13 mouse cellular contexts compared by ENCODE assay signal in the genomic region with DNA sequence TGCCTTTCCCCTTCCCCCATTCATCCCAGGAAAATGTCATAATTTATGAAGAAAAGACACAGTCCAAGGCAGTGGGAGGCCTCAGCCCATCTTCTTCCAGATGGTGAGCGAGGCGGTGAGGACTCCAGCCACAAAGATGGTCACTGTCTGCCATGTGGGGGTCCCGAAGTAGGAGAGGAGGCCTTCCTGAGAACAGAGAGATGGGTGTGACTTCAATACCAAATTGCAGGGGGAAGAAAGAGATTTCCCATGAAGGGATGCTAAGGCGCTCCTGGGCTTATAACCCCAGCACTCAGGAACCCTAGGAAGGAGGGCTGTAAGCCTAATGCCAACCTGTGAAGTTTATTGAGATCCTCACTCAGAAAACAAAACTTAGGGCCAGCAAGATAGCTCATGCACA. TPM values are rescaled to one million over a fixed set of nuclear protein-coding genes. Genes with fewer than 3 reads are reported as not detected.
A peak's percentile ranks its signal among the peaks of the same experiment; 100 is the strongest.
DNase-seq lines count a peak whose midpoint lies in the region; ATAC-seq and TF ChIP-seq lines count a peak whose summit lies in the region.
"Had no signal": no experiment of that assay in that cellular context is flagged by ENCODE, and none has a peak within 500 bp of the region (broad histone marks: within the 10 kb centered on the region; RNA-seq: fewer than 3 reads in every experiment).

No protein-coding gene starts in this region.

- H3K27ac ChIP-seq in forebrain, embryonic 11.5 days (ENCODE audit: low read depth, low read length): 0 out of 2 replicates have a peak overlapping the region, but pooled peaks have one; percentile 31
- no peak overlapping the region for H3K27ac ChIP-seq in forebrain, embryonic 16.5 days (ENCODE audit: low read length)
- H3K27ac ChIP-seq in liver, adult 2 months (replicated peaks; ENCODE audit: insufficient read depth, low read depth, low read length): peak overlapping the region; percentile 74
- H3K27ac ChIP-seq in embryonic facial prominence, embryonic 14.5 days (replicated peaks; ENCODE audit: low read depth, low read length): peak overlapping the region; percentile 63
- H3K27ac ChIP-seq in liver, embryonic 16.5 days (ENCODE audit: low read length): peak overlapping the region; percentile 99
- H3K27ac ChIP-seq in lung, postnatal 0 days (ENCODE audit: low read length): no peak overlapping the region

- no peaks in the 10 kb centered on the region for H3K9me3 ChIP-seq in forebrain, embryonic 11.5 days (ENCODE audit: control insufficient read depth, low read length)
- H3K9me3 ChIP-seq in forebrain, embryonic 16.5 days (ENCODE audit: control insufficient read depth, low read length): no peaks in the 10 kb centered on the region
- H3K9me3 ChIP-seq in embryonic facial prominence, embryonic 14.5 days (ENCODE audit: control insufficient read depth, low read length): no peaks in the 10 kb centered on the region
- no peaks in the 10 kb centered on the region for H3K9me3 ChIP-seq in liver, embryonic 16.5 days (replicated peaks; ENCODE audit: control insufficient read depth, low read length)
- H3K9me3 ChIP-seq in lung, postnatal 0 days (ENCODE audit: low read length): no peaks in the 10 kb centered on the region

- H3K9ac ChIP-seq in forebrain, embryonic 11.5 days (ENCODE audit: low read length): no peak overlapping the region
- H3K9ac ChIP-seq in forebrain, embryonic 16.5 days (replicated peaks; ENCODE audit: low read depth, low read length): no peak overlapping the region
- no peak overlapping the region for H3K9ac ChIP-seq in liver, adult 2 months (ENCODE audit: low read depth, low read length)
- no peak overlapping the region for H3K9ac ChIP-seq in embryonic facial prominence, embryonic 14.5 days (ENCODE audit: low read depth, low read length)
- H3K9ac ChIP-seq in liver, embryonic 16.5 days (ENCODE audit: low read depth, low read length): peak overlapping the region; percentile 52; the same call in 1 of the 2 replicates
- H3K9ac ChIP-seq in lung, postnatal 0 days (replicated peaks; ENCODE audit: low read depth): no peak overlapping the region

- peaks cover 15% of the 10 kb centered on the region for H3K4me1 ChIP-seq in forebrain, embryonic 11.5 days (replicated peaks; ENCODE audit: control insufficient read depth, insufficient read depth, low read length)
- peaks cover 41% of the 10 kb centered on the region for H3K4me1 ChIP-seq in forebrain, embryonic 16.5 days (replicated peaks; ENCODE audit: control insufficient read depth, insufficient read depth, low read length)
- H3K4me1 ChIP-seq in liver, adult 2 months (ENCODE audit: control insufficient read depth, insufficient read depth, low read length): peaks cover 23% of the 10 kb centered on the region
- H3K4me1 ChIP-seq in embryonic facial prominence, embryonic 14.5 days (ENCODE audit: control insufficient read depth, insufficient read depth, low read length): peaks cover 31% of the 10 kb centered on the region
- peaks cover 54% of the 10 kb centered on the region for H3K4me1 ChIP-seq in liver, embryonic 16.5 days (ENCODE audit: control insufficient read depth, low read depth, low read length)
- peaks cover 31% of the 10 kb centered on the region; the same call in 1 of the 2 replicates for H3K4me1 ChIP-seq in lung, postnatal 0 days (ENCODE audit: insufficient read depth, low read depth, low read length)

- no peaks in the 10 kb centered on the region for H3K27me3 ChIP-seq in forebrain, embryonic 11.5 days (ENCODE audit: control insufficient read depth, insufficient read depth, low read length)
- no peaks in the 10 kb centered on the region for H3K27me3 ChIP-seq in forebrain, embryonic 16.5 days (replicated peaks; ENCODE audit: control insufficient read depth, insufficient read depth, low read length)
- no peaks in the 10 kb centered on the region for H3K27me3 ChIP-seq in liver, adult 2 months (ENCODE audit: control insufficient read depth, insufficient read depth, low read length)
- H3K27me3 ChIP-seq in embryonic facial prominence, embryonic 14.5 days (replicated peaks; ENCODE audit: control insufficient read depth, insufficient read depth, low read length): no peaks in the 10 kb centered on the region
- H3K27me3 ChIP-seq in liver, embryonic 16.5 days (ENCODE audit: control insufficient read depth, insufficient read depth, low read depth, low read length): no peaks in the 10 kb centered on the region
- no peaks in the 10 kb centered on the region for H3K27me3 ChIP-seq in lung, postnatal 0 days (replicated peaks; ENCODE audit: insufficient read depth, low read length)

- WGBS in forebrain, embryonic 11.5 days: 91% methylated on average over 4 of the region's 4 CpGs
- 95% methylated on average over 4 of the region's 4 CpGs for WGBS in forebrain, embryonic 16.5 days
- WGBS in liver, adult 2 months: 84% methylated on average over 4 of the region's 4 CpGs
- 81% methylated on average over 4 of the region's 4 CpGs for WGBS in embryonic facial prominence, embryonic 14.5 days
- WGBS in liver, embryonic 16.5 days (ENCODE audit: insufficient replicate concordance): 88% methylated on average over 4 of the region's 4 CpGs
- WGBS in lung, postnatal 0 days: 84% methylated on average over 4 of the region's 4 CpGs

- TF ChIP-seq POLR2A in liver, adult 2 months (IDR thresholded peaks at IDR 0.05; ENCODE audit: extremely low read depth, insufficient read depth, low read length): no peak

- DNase-seq in forebrain, embryonic 11.5 days (ENCODE audit: low spot score): no peak
- no peak for DNase-seq in liver, adult 2 months (ENCODE audit: extremely low read depth, low read depth, low spot score)
- DNase-seq in liver: no peak
- DNase-seq in embryonic facial prominence, embryonic 14.5 days (ENCODE audit: low spot score): no peak
- DNase-seq in lung, postnatal 0 days (ENCODE audit: low spot score): no peak
- no peak for DNase-seq in left cerebral cortex, postnatal 36 days (ENCODE audit: low spot score in 2 of 2)
- DNase-seq: cerebellum, adult 11-12 months had no signal

- H3K79me2 ChIP-seq in liver, adult 2 months (ENCODE audit: control insufficient read depth, insufficient read depth, low read length): peaks cover 23% of the 10 kb centered on the region

- H3K4me3 ChIP-seq in forebrain, embryonic 11.5 days (ENCODE audit: low read depth, low read length): no peak overlapping the region
- H3K4me3 ChIP-seq in forebrain, embryonic 16.5 days (replicated peaks; ENCODE audit: low read length): no peak overlapping the region
- no peak overlapping the region for H3K4me3 ChIP-seq in liver, adult 2 months (ENCODE audit: insufficient read depth, low read depth, low read length)
- H3K4me3 ChIP-seq in embryonic facial prominence, embryonic 14.5 days (ENCODE audit: low read depth, low read length): no peak overlapping the region
- H3K4me3 ChIP-seq in liver, embryonic 16.5 days (ENCODE audit: low read depth, low read length): peak overlapping the region; percentile 35
- H3K4me3 ChIP-seq in lung, postnatal 0 days (ENCODE audit: low read depth, low read length): no peak overlapping the region
- H3K4me3 ChIP-seq: layer of hippocampus, adult 2 months had no signal

- intact Hi-C loops in left cerebral cortex, postnatal 36 days (cut with DNase I): no loop called here

- peaks cover 10% of the 10 kb centered on the region; the same call in 1 of the 2 replicates for H3K36me3 ChIP-seq in forebrain, embryonic 11.5 days (ENCODE audit: control insufficient read depth, insufficient read depth, low read length)
- peaks cover 21% of the 10 kb centered on the region; the same call in 1 of the 2 replicates for H3K36me3 ChIP-seq in forebrain, embryonic 16.5 days (ENCODE audit: control insufficient read depth, insufficient read depth)
- H3K36me3 ChIP-seq in liver, adult 2 months (ENCODE audit: control insufficient read depth, insufficient read depth, low read length): peaks cover 18% of the 10 kb centered on the region
- H3K36me3 ChIP-seq in embryonic facial prominence, embryonic 14.5 days (ENCODE audit: control insufficient read depth, insufficient read depth, low read length): peaks cover 61% of the 10 kb centered on the region
- peaks cover 31% of the 10 kb centered on the region for H3K36me3 ChIP-seq in liver, embryonic 16.5 days (ENCODE audit: control insufficient read depth, insufficient read depth)
- peaks cover 6% of the 10 kb centered on the region; the same call in 1 of the 2 replicates for H3K36me3 ChIP-seq in lung, postnatal 0 days (ENCODE audit: insufficient read depth, low read length)

- TF ChIP-seq CTCF in liver, adult 2 months (IDR thresholded peaks at IDR 0.05; ENCODE audit: low read depth, low read length): no peak
- no peak for TF ChIP-seq CTCF in lung, postnatal 0 days (IDR thresholded peaks at IDR 0.05)

- no peak overlapping the region for H3K4me2 ChIP-seq in forebrain, embryonic 11.5 days (ENCODE audit: low read depth, low read length, severe bottlenecking)
- H3K4me2 ChIP-seq in forebrain, embryonic 16.5 days (ENCODE audit: low read length): no peak overlapping the region
- no peak overlapping the region for H3K4me2 ChIP-seq in embryonic facial prominence, embryonic 14.5 days (ENCODE audit: low read depth, low read length)
- H3K4me2 ChIP-seq in liver, embryonic 16.5 days (ENCODE audit: low read depth, low read length): peak overlapping the region; percentile 79; the same call in 1 of the 2 replicates
- H3K4me2 ChIP-seq in lung, postnatal 0 days (replicated peaks; ENCODE audit: low read depth, low read length): no peak overlapping the region

- no peak for TF ChIP-seq EP300 in lung, postnatal 0 days (IDR thresholded peaks at IDR 0.05)

- ATAC-seq in forebrain, embryonic 11.5 days (replicated peaks; ENCODE audit: low FRiP score): no peak
- no peak for ATAC-seq in forebrain, embryonic 16.5 days
- ATAC-seq in embryonic facial prominence, embryonic 14.5 days (ENCODE audit: low read depth): no peak
- no peak for ATAC-seq in liver, embryonic 16.5 days (ENCODE audit: low read depth)
- ATAC-seq in lung, postnatal 0 days: no peak
- ATAC-seq: activated CD4-positive, CD25-positive, alpha-beta regulatory T cell, adult 4 months had no signal

RNA-seq across cellular contexts. Expression of a gene that starts 2.1 kb away (rescaled TPM):
- polyA plus RNA-seq in forebrain, embryonic 11.5 days (2014; fragmentation: Nextera tagmentation; extraction: Ambion mirVana): 4,947 and 5,145 TPM in 2 replicates
- polyA plus RNA-seq in forebrain, embryonic 16.5 days (2015; fragmentation: Nextera tagmentation; extraction: Ambion mirVana): 5,701 and 5,899 TPM in 2 replicates
- 3,170 and 4,966 TPM in 2 replicates for total RNA-seq in liver, adult 2 months (2014; rRNA removed)
- polyA plus RNA-seq in liver, adult 2 months (2012; rRNA removed): 12,947 and 13,613 TPM in 2 replicates
- polyA plus RNA-seq in embryonic facial prominence, embryonic 14.5 days (2014; fragmentation: Nextera tagmentation; extraction: Ambion mirVana): 4,260 and 4,697 TPM in 2 replicates
- polyA plus RNA-seq in liver, embryonic 16.5 days (2015; fragmentation: Nextera tagmentation; extraction: Ambion mirVana): 6,125 and 6,166 TPM in 2 replicates
- polyA plus RNA-seq in lung, postnatal 0 days (2015; fragmentation: Nextera tagmentation; extraction: Ambion mirVana): 5,808 and 6,026 TPM in 2 replicates
- total RNA-seq in left cerebral cortex, postnatal 36 days (2021): 100 to 1,000 TPM; 198 to 232 TPM

RNA-seq across cellular contexts. Expression of a gene that starts 4.9 kb away (rescaled TPM):
- 192 and 202 TPM in 2 replicates for polyA plus RNA-seq in forebrain, embryonic 11.5 days (2014; fragmentation: Nextera tagmentation; extraction: Ambion mirVana)
- 225 and 257 TPM in 2 replicates for polyA plus RNA-seq in forebrain, embryonic 16.5 days (2015; fragmentation: Nextera tagmentation; extraction: Ambion mirVana)
- 19.5 and 23.8 TPM in 2 replicates for total RNA-seq in liver, adult 2 months (2014; rRNA removed)
- 49.8 and 62.0 TPM in 2 replicates for polyA plus RNA-seq in liver, adult 2 months (2012; rRNA removed)
- 120 and 132 TPM in 2 replicates for polyA plus RNA-seq in embryonic facial prominence, embryonic 14.5 days (2014; fragmentation: Nextera tagmentation; extraction: Ambion mirVana)
- polyA plus RNA-seq in liver, embryonic 16.5 days (2015; fragmentation: Nextera tagmentation; extraction: Ambion mirVana): 63.3 and 63.4 TPM in 2 replicates
- polyA plus RNA-seq in lung, postnatal 0 days (2015; fragmentation: Nextera tagmentation; extraction: Ambion mirVana): 144 and 155 TPM in 2 replicates
- total RNA-seq in left cerebral cortex, postnatal 36 days (2021): 10 to 100 TPM; 63.6 to 64.0 TPM

RNA-seq across cellular contexts. Expression of a gene that starts 19.9 kb away (rescaled TPM):
- polyA plus RNA-seq in forebrain, embryonic 11.5 days (2014; fragmentation: Nextera tagmentation; extraction: Ambion mirVana): 0.13 and 0.29 TPM in 2 replicates
- 0.12 TPM in 1 of 2 replicates, not detected in the other for polyA plus RNA-seq in forebrain, embryonic 16.5 days (2015; fragmentation: Nextera tagmentation; extraction: Ambion mirVana)
- 0.07 and 0.18 TPM in 2 replicates for total RNA-seq in liver, adult 2 months (2014; rRNA removed)
- 0.30 and 0.31 TPM in 2 replicates for polyA plus RNA-seq in liver, adult 2 months (2012; rRNA removed)
- 1.2 and 1.5 TPM in 2 replicates for polyA plus RNA-seq in embryonic facial prominence, embryonic 14.5 days (2014; fragmentation: Nextera tagmentation; extraction: Ambion mirVana)
- polyA plus RNA-seq in liver, embryonic 16.5 days (2015; fragmentation: Nextera tagmentation; extraction: Ambion mirVana): 0.41 and 0.75 TPM in 2 replicates
- polyA plus RNA-seq in lung, postnatal 0 days (2015; fragmentation: Nextera tagmentation; extraction: Ambion mirVana): 0.25 and 0.52 TPM in 2 replicates
- total RNA-seq in left cerebral cortex, postnatal 36 days (2021): not detected
- total RNA-seq: gastrocnemius, adult 18-20 months; layer of hippocampus, adult 2 months had no signal

RNA-seq across cellular contexts. Expression of a gene that starts 23.9 kb away (rescaled TPM):
- polyA plus RNA-seq in forebrain, embryonic 11.5 days (2014; fragmentation: Nextera tagmentation; extraction: Ambion mirVana): 175 and 183 TPM in 2 replicates
- 137 and 147 TPM in 2 replicates for polyA plus RNA-seq in forebrain, embryonic 16.5 days (2015; fragmentation: Nextera tagmentation; extraction: Ambion mirVana)
- total RNA-seq in liver, adult 2 months (2014; rRNA removed): 8.9 and 12.3 TPM in 2 replicates
- polyA plus RNA-seq in liver, adult 2 months (2012; rRNA removed): 18.4 and 28.8 TPM in 2 replicates
- polyA plus RNA-seq in embryonic facial prominence, embryonic 14.5 days (2014; fragmentation: Nextera tagmentation; extraction: Ambion mirVana): 123 and 127 TPM in 2 replicates
- 58.8 and 59.4 TPM in 2 replicates for polyA plus RNA-seq in liver, embryonic 16.5 days (2015; fragmentation: Nextera tagmentation; extraction: Ambion mirVana)
- polyA plus RNA-seq in lung, postnatal 0 days (2015; fragmentation: Nextera tagmentation; extraction: Ambion mirVana): 59.9 and 63.5 TPM in 2 replicates
- total RNA-seq in left cerebral cortex, postnatal 36 days (2021): 10 to 100 TPM; 39.7 to 41.5 TPM

RNA-seq across cellular contexts. Expression of a gene that starts 24.8 kb away (rescaled TPM):
- not detected in 2 replicates for polyA plus RNA-seq in forebrain, embryonic 11.5 days (2014; fragmentation: Nextera tagmentation; extraction: Ambion mirVana)
- not detected in 2 replicates for polyA plus RNA-seq in forebrain, embryonic 16.5 days (2015; fragmentation: Nextera tagmentation; extraction: Ambion mirVana)
- total RNA-seq in liver, adult 2 months (2014; rRNA removed): 1.3 and 5.7 TPM in 2 replicates
- polyA plus RNA-seq in liver, adult 2 months (2012; rRNA removed): 0.28 and 1.5 TPM in 2 replicates
- polyA plus RNA-seq in embryonic facial prominence, embryonic 14.5 days (2014; fragmentation: Nextera tagmentation; extraction: Ambion mirVana): not detected in 2 replicates
- polyA plus RNA-seq in liver, embryonic 16.5 days (2015; fragmentation: Nextera tagmentation; extraction: Ambion mirVana): not detected in 2 replicates
- polyA plus RNA-seq in lung, postnatal 0 days (2015; fragmentation: Nextera tagmentation; extraction: Ambion mirVana): not detected in 2 replicates
- under 1 TPM in 1 of 2 experiments, not detected in 1; 0.57 TPM for total RNA-seq in left cerebral cortex, postnatal 36 days (2021)
- total RNA-seq: megakaryocyte progenitor cell, adult 5-6 weeks had no signal
- polyA plus RNA-seq: activated CD4-positive, CD25-positive, alpha-beta regulatory T cell, adult 4 months had no signal

Comparison
In these comparisons a context has a peak if more than half of its experiments do, and no peak if none do; other contexts are left out.
1. H3K27ac ChIP-seq: peak in forebrain, embryonic 11.5 days (single experiment), liver, adult 2 months (single experiment), embryonic facial prominence, embryonic 14.5 days (single experiment) and liver, embryonic 16.5 days (single experiment); none in forebrain, embryonic 16.5 days (single experiment) and lung, postnatal 0 days (single experiment).